Mouse (Mus musculus) liver, embryonic 14.5 days (tissue): ENCODE data around the gene Camk2d.

Source experiments
- CTCF ChIP-seq: IDR thresholded peaks from 2 replicates; pipeline ENCODE4 v1.5.1; 2016; ENCODE audit warnings: antibody characterized with exemption, low read depth, control low read depth
- EP300 ChIP-seq: IDR thresholded peaks from 2 replicates; pipeline ENCODE4 v1.6.1; 2016; ENCODE audit warnings: antibody characterized with exemption, low read depth

- no peak for TF ChIP-seq EP300
- no peak for TF ChIP-seq CTCF
These were observed 29.6 kb downstream of the Camk2d start for GRCm38 (mm10) chr3:126625764-126626040.
